Mouse (Mus musculus) embryonic facial prominence, embryonic 13.5 days (tissue): Measurements from ENCODE around the gene Dnajb5. TPM values are rescaled to one million over a fixed set of nuclear protein-coding genes. Genes with fewer than 3 reads are reported as not detected.

ENCODE experiments used
- ATAC-seq: fragments of 200-750 bp; cut with Nextera tagmentation; 2 replicates; pipeline ENCODE4 v1.8.0; 2017; ENCODE audit warnings: low read depth; ENCODE audit not compliant: insufficient number of reproducible peaks, insufficient read depth, low FRiP score, low TSS enrichment
- H3K27ac ChIP-seq: fragments of 300-500 bp; sonication (generic); 2 replicates; pipeline ENCODE4 v1.5.1; 2015; ENCODE audit warnings: moderate library complexity, mild to moderate bottlenecking, inconsistent platforms
- H3K27me3 ChIP-seq: fragments of 300-500 bp; sonication (generic); 2 replicates; pipeline ENCODE4 v1.6.1; 2015; ENCODE audit warnings: mild to moderate bottlenecking, inconsistent platforms
- H3K36me3 ChIP-seq: fragments of 300-500 bp; sonication (generic); 2 replicates; pipeline ENCODE4 v1.6.1; 2015; ENCODE audit warnings: mild to moderate bottlenecking, inconsistent platforms
- H3K4me1 ChIP-seq: fragments of 300-500 bp; sonication (generic); 2 replicates; pipeline ENCODE4 v1.6.1; 2015; ENCODE audit warnings: inconsistent platforms
- H3K4me2 ChIP-seq: fragments of 300-500 bp; sonication (generic); 2 replicates; pipeline ENCODE4 v1.6.1; 2015; ENCODE audit warnings: moderate library complexity, mild to moderate bottlenecking, inconsistent platforms
- H3K4me3 ChIP-seq: fragments of 300-500 bp; sonication (generic); 2 replicates; pipeline ENCODE4 v1.5.1; 2015; ENCODE audit warnings: mild to moderate bottlenecking, inconsistent platforms
- H3K9ac ChIP-seq: fragments of 300-500 bp; sonication (generic); 2 replicates; pipeline ENCODE4 v1.6.1; 2015; ENCODE audit warnings: mild to moderate bottlenecking, inconsistent platforms
- H3K9me3 ChIP-seq: fragments of 300-500 bp; sonication (generic); 2 replicates; pipeline ENCODE4 v1.6.1; 2016; ENCODE audit warnings: inconsistent platforms
- WGBS: fragments of 180-500 bp; shearing (Covaris S2); methylation state at CpG from one replicate; pipeline ENCODE4 v1.1.7; 2015; ENCODE audit warnings: mixed read lengths; 5-methylcytosine and 5-hydroxymethylcytosine counted together
- polyA plus RNA-seq: library from polyadenylated mRNA; unstranded; fragments of >200 nt; fragmentation: Nextera tagmentation; extraction: Ambion mirVana; gene quantifications from 2 replicates; pipeline ENCODE4 v1.2.1, GENCODE M21; 2015

Gene Dnajb5
- polyA plus RNA-seq, 1 experiment from 2014 or later, result 7.2 TPM

DNA sequence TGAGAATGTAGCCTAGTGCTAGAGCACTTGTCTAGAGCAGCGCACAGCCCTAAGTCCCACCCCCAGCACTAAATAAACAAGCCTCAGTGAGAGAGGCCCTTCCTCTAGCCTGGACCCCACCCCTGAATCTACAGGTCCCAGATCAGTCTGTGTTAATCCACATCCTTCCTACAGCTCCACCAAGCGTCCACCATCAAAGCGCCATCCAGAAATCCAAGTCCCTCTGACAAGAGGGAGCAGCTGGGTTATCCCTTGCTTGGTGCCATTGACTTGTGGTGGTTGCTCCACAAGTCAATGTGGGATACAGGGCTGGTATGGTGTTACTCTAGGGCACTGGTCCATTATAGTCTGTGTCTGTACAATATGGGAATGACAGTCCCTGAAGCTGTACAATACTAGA is 5.6 kb downstream of the Dnajb5 start:
- Histone ChIP-seq H3K4me2 (no peak overlapping the region), H3K27me3 (no peaks in the 10 kb centered on the region), H3K9ac (no peak overlapping the region), H3K27ac (no peak overlapping the region), H3K9me3 (no peaks in the 10 kb centered on the region), H3K36me3 (peaks cover 40% of the 10 kb centered on the region), H3K4me3 (no peak overlapping the region), H3K4me1 (peaks cover 37% of the 10 kb centered on the region)
- ATAC-seq, result no peak
- WGBS, result 96% methylated on average over 3 of the region's 3 CpGs

DNA sequence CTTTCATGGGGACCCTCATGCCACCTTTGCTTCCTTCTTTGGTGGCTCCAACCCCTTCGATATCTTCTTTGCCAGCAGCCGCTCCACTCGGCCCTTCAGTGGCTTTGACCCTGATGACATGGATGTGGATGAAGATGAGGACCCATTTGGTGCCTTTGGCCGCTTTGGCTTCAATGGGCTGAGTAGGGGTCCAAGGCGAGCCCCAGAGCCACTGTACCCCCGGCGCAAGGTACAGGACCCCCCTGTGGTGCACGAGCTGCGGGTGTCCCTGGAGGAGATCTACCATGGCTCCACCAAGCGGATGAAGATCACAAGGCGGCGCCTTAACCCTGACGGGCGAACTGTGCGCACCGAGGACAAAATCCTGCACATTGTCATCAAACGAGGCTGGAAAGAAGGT is 7.0 kb downstream of the Dnajb5 start:
- no peaks in the 10 kb centered on the region for H3K27me3 ChIP-seq
- no peak for ATAC-seq
- no peak overlapping the region for H3K4me3 ChIP-seq
- 94% methylated on average over 17 of the region's 17 CpGs for WGBS
- H3K27ac ChIP-seq, result no peak overlapping the region
- H3K4me2 ChIP-seq, result no peak overlapping the region
- H3K36me3 ChIP-seq, result peaks cover 40% of the 10 kb centered on the region
- no peak overlapping the region for H3K9ac ChIP-seq
- no peaks in the 10 kb centered on the region for H3K9me3 ChIP-seq
- H3K4me1 ChIP-seq, result peaks cover 23% of the 10 kb centered on the region

DNA sequence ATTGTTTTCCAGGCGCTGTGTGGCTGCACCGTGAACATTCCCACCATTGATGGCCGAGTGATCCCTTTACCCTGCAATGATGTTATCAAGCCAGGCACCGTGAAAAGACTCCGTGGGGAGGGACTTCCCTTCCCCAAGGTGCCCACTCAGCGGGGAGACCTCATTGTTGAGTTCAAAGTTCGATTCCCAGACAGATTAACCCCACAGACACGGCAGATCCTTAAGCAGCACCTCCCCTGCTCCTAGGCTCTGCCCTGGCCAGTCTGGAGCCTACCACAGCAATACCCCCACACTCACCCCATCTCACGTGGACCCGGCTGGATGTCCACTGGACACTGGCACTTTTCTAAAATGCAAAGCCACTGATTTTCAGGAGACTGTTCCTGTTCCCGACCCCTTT is 7.7 kb downstream of the Dnajb5 start:
- no peak overlapping the region for H3K9ac ChIP-seq
- ATAC-seq, result no peak

DNA sequence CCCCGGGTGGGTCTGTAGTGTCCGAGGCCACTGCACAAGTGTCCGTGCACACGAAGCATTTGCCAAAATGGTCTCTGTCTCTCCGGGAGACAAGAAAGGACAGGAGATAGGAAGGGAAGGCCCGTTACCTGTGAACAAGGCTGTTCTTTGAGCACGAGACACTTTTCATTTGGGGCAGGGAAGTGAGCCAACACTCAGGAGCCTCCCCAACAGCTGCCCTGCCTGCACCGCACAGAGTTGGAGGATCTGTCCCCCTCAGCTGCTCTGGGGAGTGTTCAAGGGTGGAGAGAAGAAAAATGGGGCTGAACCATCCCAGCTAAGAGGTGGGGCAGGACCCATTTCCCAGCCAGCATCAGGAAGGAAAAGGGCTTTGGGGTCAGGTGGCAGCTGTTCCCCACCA is 8.4 kb downstream of the Dnajb5 start:
- ATAC-seq, result no peak
- H3K36me3 ChIP-seq, result peaks cover 35% of the 10 kb centered on the region
- no peak overlapping the region for H3K4me2 ChIP-seq
- H3K27me3 ChIP-seq, result no peaks in the 10 kb centered on the region
- H3K9ac ChIP-seq, result no peak overlapping the region
- H3K9me3 ChIP-seq, result no peaks in the 10 kb centered on the region
- no peak overlapping the region for H3K4me3 ChIP-seq
- no peak overlapping the region for H3K27ac ChIP-seq
- peaks cover 10% of the 10 kb centered on the region for H3K4me1 ChIP-seq
- 87% methylated on average over 8 of the region's 8 CpGs for WGBS

More for the DNA sequence above, 7.7 kb downstream of the Dnajb5 start:
- H3K4me3 ChIP-seq, result no peak overlapping the region
- H3K4me1 ChIP-seq, result peaks cover 17% of the 10 kb centered on the region
- H3K27me3 ChIP-seq, result no peaks in the 10 kb centered on the region
- H3K36me3 ChIP-seq, result peaks cover 40% of the 10 kb centered on the region
- WGBS, result 81% methylated on average over 11 of the region's 11 CpGs
- no peak overlapping the region for H3K4me2 ChIP-seq
- no peak overlapping the region for H3K27ac ChIP-seq
- H3K9me3 ChIP-seq, result no peaks in the 10 kb centered on the region

DNA sequence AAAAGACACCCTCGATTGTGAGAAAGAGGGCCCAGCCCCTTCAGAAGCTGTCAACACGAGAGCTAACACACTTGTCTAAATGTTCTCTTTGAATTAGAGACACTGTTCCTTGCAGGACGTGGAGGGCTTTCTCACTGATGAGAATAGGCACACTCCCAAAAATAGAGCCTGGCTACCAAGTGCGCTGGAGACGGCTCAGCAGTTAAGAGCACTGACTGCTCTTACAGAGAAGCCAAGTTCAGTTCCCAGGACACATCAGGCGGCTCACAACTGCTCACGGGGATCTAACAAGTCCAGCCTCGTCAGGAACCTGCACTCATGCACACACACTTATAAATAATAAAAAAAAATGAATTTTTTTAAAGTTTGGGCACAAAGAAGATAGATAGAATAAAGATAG is 9.3 kb downstream of the Dnajb5 start:
- Histone ChIP-seq H3K4me1 (peaks cover under 1% of the 10 kb centered on the region), H3K36me3 (peaks cover 29% of the 10 kb centered on the region), H3K9ac (no peak overlapping the region), H3K4me2 (no peak overlapping the region), H3K27me3 (no peaks in the 10 kb centered on the region), H3K4me3 (no peak overlapping the region), H3K9me3 (no peaks in the 10 kb centered on the region), H3K27ac (no peak overlapping the region)
- no peak for ATAC-seq
- WGBS, result 70% methylated on average over 8 of the region's 8 CpGs

DNA sequence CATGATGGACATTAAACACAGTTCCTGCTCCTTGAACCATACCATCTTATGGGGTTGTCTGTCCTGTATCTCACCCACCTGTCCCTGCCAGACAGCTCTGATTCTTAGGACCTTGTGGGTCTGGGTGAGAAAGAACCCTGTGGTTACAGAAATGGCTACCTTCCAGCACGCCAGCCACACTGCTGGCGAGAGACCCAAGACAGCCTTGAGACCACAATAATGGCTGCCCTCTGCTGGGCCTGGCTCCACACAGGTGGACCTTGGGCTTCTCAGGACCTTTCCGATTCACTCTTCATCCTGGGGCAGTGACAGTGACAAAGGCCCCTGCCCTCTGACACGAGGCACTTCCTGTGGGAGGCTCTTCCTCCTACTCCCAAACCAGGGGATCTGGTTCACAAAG is 9.8 kb downstream of the Dnajb5 start:
- Histone ChIP-seq H3K27me3 (no peaks in the 10 kb centered on the region), H3K4me3 (no peak overlapping the region), H3K36me3 (peaks cover 29% of the 10 kb centered on the region), H3K27ac (no peak overlapping the region), H3K9me3 (no peaks in the 10 kb centered on the region), H3K4me2 (no peak overlapping the region), H3K9ac (no peak overlapping the region), H3K4me1 (no peaks in the 10 kb centered on the region)
- no peak for ATAC-seq
- 53% methylated on average over 4 of the region's 4 CpGs for WGBS

DNA sequence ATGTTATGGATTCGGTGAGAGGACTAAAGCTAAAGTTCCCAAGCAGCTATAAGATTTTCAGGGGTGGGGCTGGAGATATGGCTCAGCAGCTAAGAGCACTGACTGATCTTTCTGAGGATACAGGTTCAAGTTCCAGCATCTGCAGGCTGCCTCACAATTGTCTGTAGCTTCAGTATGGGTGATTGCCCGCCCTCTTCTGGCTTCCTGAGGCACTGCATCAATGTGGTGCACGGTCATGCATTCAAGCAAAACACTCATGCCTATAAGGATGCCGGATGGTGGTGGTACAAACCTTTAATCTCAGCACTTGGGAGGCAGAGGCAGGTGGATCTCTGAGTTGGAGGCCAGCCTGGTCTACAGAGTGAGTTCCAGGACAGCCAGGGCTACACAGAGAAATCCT is 12.0 kb downstream of the Dnajb5 start:
- Histone ChIP-seq H3K36me3 (peaks cover 19% of the 10 kb centered on the region), H3K4me2 (no peak overlapping the region), H3K9me3 (no peaks in the 10 kb centered on the region), H3K27me3 (no peaks in the 10 kb centered on the region), H3K4me3 (no peak overlapping the region), H3K27ac (no peak overlapping the region), H3K4me1 (peaks cover 7% of the 10 kb centered on the region; the same call in 1 of the 2 replicates), H3K9ac (no peak overlapping the region)
- ATAC-seq, result no peak
- 29% methylated on average over 4 of the region's 4 CpGs for WGBS

DNA sequence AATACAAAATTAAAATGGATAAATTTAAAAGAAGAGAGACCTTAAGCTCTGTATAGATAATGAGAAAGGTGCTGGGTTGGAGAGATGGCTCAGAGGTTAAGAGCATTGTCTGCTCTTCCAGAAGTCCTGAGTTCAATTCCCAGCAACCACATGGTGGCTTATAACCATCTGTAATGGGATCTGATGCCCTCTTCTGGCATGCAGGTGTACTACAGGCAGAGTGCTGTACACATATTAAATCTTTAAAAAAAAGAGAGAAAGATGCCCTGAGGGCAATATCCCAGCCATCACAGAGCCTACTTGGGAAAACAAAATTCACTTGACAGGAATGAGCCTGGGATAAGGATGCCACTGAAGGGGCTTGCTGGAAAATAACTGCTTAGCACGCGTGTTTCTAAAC is 13.9 kb downstream of the Dnajb5 start:
- ATAC-seq, result no peak
- Histone ChIP-seq H3K4me1 (peaks cover 7% of the 10 kb centered on the region; the same call in 1 of the 2 replicates), H3K9ac (no peak overlapping the region), H3K4me3 (no peak overlapping the region), H3K27me3 (no peaks in the 10 kb centered on the region), H3K36me3 (peaks cover 4% of the 10 kb centered on the region; the same call in 1 of the 2 replicates), H3K27ac (no peak overlapping the region), H3K9me3 (no peaks in the 10 kb centered on the region), H3K4me2 (no peak overlapping the region)
- 95% methylated on average over 2 of the region's 2 CpGs for WGBS

DNA sequence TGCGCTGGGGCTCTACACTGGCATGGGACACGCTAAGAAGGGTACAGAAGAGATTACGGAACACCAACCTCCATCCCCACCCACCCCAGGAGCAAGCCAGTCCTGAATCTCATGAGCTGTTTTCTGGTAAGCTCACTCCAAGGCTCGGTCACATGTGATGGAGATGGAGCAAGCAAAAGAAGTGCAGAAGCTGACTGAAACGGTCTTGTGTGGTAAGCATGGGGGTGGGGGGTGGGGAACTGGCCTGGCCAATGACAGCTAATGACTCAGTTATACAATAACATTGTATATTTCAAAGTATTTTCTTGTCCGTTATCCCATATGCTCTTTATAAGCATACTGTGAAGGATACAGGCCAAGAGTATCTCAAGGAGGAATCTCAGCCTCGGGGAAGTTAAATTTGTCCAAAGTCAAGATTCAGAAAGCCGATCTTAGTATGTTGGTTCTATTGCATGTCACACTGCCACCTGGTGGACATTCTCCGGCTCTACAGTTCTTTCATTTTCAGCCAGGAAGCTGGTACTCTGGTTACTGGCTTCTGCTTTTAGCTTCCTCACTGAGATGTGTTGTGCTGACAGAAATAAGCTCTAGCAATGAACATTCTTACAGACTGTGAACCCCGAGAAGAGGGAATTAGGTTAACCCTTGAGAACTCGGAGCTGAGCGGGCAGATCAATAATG is 15.6 kb downstream of the Dnajb5 start:
- H3K9ac ChIP-seq, result no peak overlapping the region
- 13% methylated on average over 12 of the region's 12 CpGs for whole genome bisulfite sequencing
- no peak overlapping the region for H3K27ac ChIP-seq
- H3K4me1 ChIP-seq, result peaks cover 7% of the 10 kb centered on the region; the same call in 1 of the 2 replicates
- peak overlapping the region; percentile 49 for H3K4me2 ChIP-seq
- no peaks in the 10 kb centered on the region for H3K9me3 ChIP-seq
- ATAC-seq, result no peak
- no peak overlapping the region for H3K4me3 ChIP-seq
- H3K36me3 ChIP-seq, result no peaks in the 10 kb centered on the region
- H3K27me3 ChIP-seq, result no peaks in the 10 kb centered on the region

DNA sequence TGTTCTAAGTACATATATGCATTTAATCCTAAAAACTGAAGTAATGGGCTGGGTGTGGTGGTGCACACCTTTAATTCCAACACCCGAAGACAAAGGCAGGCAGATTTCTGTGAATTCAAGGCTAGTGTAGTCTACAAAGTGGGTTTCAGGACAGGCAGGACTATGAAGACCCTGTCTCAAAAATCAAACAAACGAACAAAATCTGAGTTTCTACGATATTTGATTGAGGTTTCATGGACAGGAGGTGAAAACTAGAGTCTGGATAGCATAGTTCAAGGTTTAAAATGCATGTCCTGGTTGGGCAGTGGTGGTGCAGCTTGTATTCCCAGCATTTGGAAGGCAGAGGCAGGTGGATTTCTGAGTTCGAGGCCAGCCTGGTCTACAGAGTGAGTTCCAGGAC is 19.7 kb downstream of the Dnajb5 start, which contains the start of gene 1700022I11Rik:
Gene 1700022I11Rik, plus strand, starts transcription at position 301 of the 400 bp plus-strand sequence.
- WGBS, result 88% methylated on average over 4 of the region's 4 CpGs
- no peak within 1 kb of the TSS for H3K4me2 ChIP-seq
- H3K4me3 ChIP-seq, result no peak within 1 kb of the TSS
- H3K9me3 ChIP-seq, result no peaks in the 10 kb centered on the region
- H3K9ac ChIP-seq, result no peak within 1 kb of the TSS
- H3K4me1 ChIP-seq, result peaks cover 7% of the 10 kb centered on the region; the same call in 1 of the 2 replicates
- no peaks in the 10 kb centered on the region for H3K27me3 ChIP-seq
- H3K36me3 ChIP-seq, result no peaks in the 10 kb centered on the region; the same call in 1 of the 2 replicates
- no peak for ATAC-seq
- H3K27ac ChIP-seq, result no peak within 1 kb of the TSS

DNA sequence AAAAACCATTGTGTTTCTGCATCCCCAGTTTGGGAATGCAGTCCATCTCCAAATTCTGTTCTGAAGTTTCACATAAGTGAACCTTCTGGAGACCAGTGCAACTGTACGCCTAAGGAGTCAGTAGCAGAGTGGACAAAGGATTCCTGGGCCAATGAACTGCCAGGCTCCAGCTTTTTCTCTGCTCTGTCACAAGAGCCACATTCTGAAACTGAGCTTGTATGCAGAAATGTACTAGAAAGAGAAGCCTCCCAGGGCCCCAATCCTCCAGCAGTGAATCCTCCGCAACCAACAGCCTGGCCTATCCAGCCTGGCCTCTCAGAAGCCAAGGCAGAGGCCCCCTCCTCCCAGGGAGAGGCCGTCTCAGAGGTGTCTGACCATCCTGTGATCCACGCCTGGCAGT is 23.3 kb downstream of the Dnajb5 start:
- no peak overlapping the region for H3K4me3 ChIP-seq
- H3K9ac ChIP-seq, result no peak overlapping the region
- no peak for ATAC-seq
- no peaks in the 10 kb centered on the region for H3K27me3 ChIP-seq
- no peaks in the 10 kb centered on the region for H3K9me3 ChIP-seq
- peaks cover 21% of the 10 kb centered on the region for H3K36me3 ChIP-seq
- WGBS, result 81% methylated on average over 4 of the region's 4 CpGs
- H3K4me1 ChIP-seq, result no peaks in the 10 kb centered on the region
- H3K4me2 ChIP-seq, result no peak overlapping the region
- H3K27ac ChIP-seq, result no peak overlapping the region

DNA sequence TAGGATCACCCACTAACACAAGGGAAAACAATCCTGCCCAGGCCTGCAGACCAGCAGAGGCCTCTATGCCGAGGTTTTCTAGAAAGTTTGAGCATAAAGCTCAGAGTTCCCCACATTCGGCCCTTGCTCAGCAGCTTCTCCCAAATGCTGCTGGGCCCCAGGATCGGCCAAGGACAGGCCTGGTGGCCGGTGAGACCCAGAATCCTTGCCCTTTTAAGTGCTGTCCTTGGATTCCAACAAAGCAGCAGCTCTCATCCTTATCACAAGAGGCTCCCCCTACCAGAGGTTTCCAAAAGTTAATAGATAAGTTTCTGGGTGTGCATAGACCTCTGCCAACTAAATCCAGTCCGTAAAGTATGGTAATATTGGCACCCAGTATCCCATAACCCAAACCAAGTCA is 24.3 kb downstream of the Dnajb5 start:
- Histone ChIP-seq H3K9ac (no peak overlapping the region), H3K4me3 (no peak overlapping the region), H3K4me1 (no peaks in the 10 kb centered on the region), H3K27ac (peak overlapping the region; percentile 22; the same call in 1 of the 2 replicates), H3K4me2 (no peak overlapping the region), H3K9me3 (no peaks in the 10 kb centered on the region), H3K36me3 (peaks cover 30% of the 10 kb centered on the region), H3K27me3 (no peaks in the 10 kb centered on the region)
- ATAC-seq, result no peak
- 75% methylated on average over 5 of the region's 5 CpGs for WGBS
